Mouse (Mus musculus) G1E (cell line): ENCODE data around the gene Psen1. TPM values are rescaled to one million over a fixed set of nuclear protein-coding genes. Genes with fewer than 3 reads are reported as not detected.
A peak's percentile ranks its signal among the peaks of the same experiment; 100 is the strongest.

Experiments used
- ATAC-seq: 2 replicates; pipeline ENCODE4 v1.8.0; 2016; ENCODE audit warnings: mild to moderate bottlenecking; ENCODE audit not compliant: insufficient number of reproducible peaks, poor library complexity, low FRiP score, severe bottlenecking; ENCODE audit errors: extremely low read depth
- DNase-seq: peaks from one replicate; pipeline ENCODE4 v3.0.0; 2012; ENCODE audit warnings: low spot score
- H3K27me3 ChIP-seq: 2 replicates; pipeline ENCODE4 v1.6.1; 2012; ENCODE audit warnings: mild to moderate bottlenecking, low read length, inconsistent platforms; ENCODE audit not compliant: insufficient read depth
- H3K36me3 ChIP-seq: replicated peaks from 2 replicates; pipeline ENCODE3; 2012; ENCODE audit warnings: mild to moderate bottlenecking, inconsistent platforms
- H3K4me1 ChIP-seq: 2 replicates; pipeline ENCODE4 v1.6.1; 2012; ENCODE audit warnings: low read depth, low read length, inconsistent platforms, mixed read lengths; ENCODE audit not compliant: insufficient read depth
- H3K4me3 ChIP-seq: 2 replicates; pipeline ENCODE4 v1.5.1; 2012; ENCODE audit warnings: low read depth, mild to moderate bottlenecking, inconsistent platforms, low read length, moderate library complexity, mixed read lengths
- H3K9me3 ChIP-seq: replicated peaks from 2 replicates; pipeline ENCODE4 v1.6.1; 2012; ENCODE audit warnings: inconsistent platforms
- CTCF ChIP-seq: IDR thresholded peaks from 2 replicates; pipeline ENCODE4 v1.5.1; 2012; ENCODE audit warnings: low read depth, low read length, inconsistent platforms, mixed read lengths
- GATA1 ChIP-seq: IDR thresholded peaks from 2 replicates; pipeline ENCODE4 v1.6.1; 2012; ENCODE audit warnings: borderline replicate concordance, low read length, inconsistent platforms, mixed read lengths
- GATA2 ChIP-seq: IDR thresholded peaks from 2 replicates; pipeline ENCODE4 v1.6.1; 2012; ENCODE audit warnings: low read depth, low read length, inconsistent platforms, borderline replicate concordance
- POLR2AphosphoS5 ChIP-seq: IDR thresholded peaks from 2 replicates; pipeline ENCODE4 v1.6.1; 2012; ENCODE audit warnings: low read depth, low read length, inconsistent platforms; ENCODE audit not compliant: insufficient replicate concordance
- TAL1 ChIP-seq: conservative IDR thresholded peaks from 2 replicates; pipeline ENCODE4 v1.6.1; 2012; ENCODE audit warnings: low read depth, low read length, inconsistent platforms, mixed read lengths
- polyA plus RNA-seq: library from polyadenylated mRNA; stranded (reverse); fragments of >175 nt; gene quantifications from 2 replicates; pipeline ENCODE4 v1.2.3, GENCODE M21; 2012
- total RNA-seq, 2 experiments: library from RNA; stranded (forward) in 1 of 2; stranded (reverse) in 1 of 2; fragments of 200-1000 nt in 1 of 2; fragments of >200 nt in 1 of 2; fragmentation: Nextera tagmentation in 1 of 2; gene quantifications; 2 replicates each; pipeline ENCODE4 v1.2.3; 2014 to 2017

Psen1 gene
- total RNA-seq (2014; fragmentation: Nextera tagmentation), result 123 and 134 TPM in 2 replicates
- 59.8 and 74.3 TPM in 2 replicates for total RNA-seq (2017)
- 26.3 and 32.5 TPM in 2 replicates for polyA plus RNA-seq

DNA sequence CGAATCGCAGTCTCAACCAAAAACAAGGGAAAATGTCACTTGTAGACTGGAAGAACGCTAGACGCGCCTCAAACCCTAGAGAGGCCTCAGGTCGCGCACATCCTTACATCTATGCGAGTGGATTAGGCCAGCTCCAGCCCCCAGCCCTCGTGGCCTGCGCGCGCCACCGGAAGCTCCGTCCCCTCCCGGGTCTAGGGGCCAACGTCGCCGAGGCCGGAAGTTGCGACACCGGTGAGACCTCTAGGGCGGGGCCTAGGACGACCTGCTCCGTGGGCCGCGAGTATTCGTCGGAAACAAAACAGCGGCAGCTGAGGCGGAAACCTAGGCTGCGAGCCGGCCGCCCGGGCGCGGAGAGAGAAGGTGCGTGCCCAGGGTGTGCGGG, at the start of gene Psen1:
TSS of gene Psen1 (plus strand) at position 219 of the 382 bp plus-strand sequence.
- TF ChIP-seq CTCF (no peak), TAL1 (no peak), GATA2 (no peak), GATA1 (no peak)
- Histone ChIP-seq H3K4me1 (peaks cover 44% of the 10 kb centered on the region), H3K4me3 (peak within 1 kb of the TSS; percentile 81), H3K9me3 (no peaks in the 10 kb centered on the region), H3K27me3 (no peaks in the 10 kb centered on the region), H3K36me3 (peaks cover 44% of the 10 kb centered on the region)
- DNase-seq, result peak; percentile 99
- peak; percentile 90 for ATAC-seq

DNA sequence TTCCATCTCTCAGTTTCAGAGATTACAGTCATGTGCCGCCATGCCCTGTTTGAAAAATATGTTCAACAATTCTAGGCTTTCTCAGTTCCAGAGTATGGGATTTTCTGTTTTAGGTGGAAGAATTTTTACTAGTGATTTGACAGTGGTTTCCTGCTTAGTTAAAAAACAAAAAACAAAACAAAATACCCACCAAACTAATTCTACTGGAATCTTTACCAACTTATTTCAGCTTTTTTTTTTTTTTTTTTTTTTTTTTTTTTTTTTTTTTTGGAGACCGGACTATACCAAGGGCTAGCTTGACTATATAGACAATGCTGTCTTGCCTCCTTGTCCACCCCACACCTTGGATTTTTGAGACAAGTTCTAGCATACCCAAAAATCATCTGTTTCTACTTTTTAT, 46.7 kb upstream of the Psen1 start:
- Histone ChIP-seq H3K27me3 (no peaks in the 10 kb centered on the region), H3K4me1 (peaks cover 17% of the 10 kb centered on the region; the same call in 1 of the 2 replicates), H3K9me3 (no peaks in the 10 kb centered on the region), H3K36me3 (peaks cover 86% of the 10 kb centered on the region), H3K4me3 (no peak overlapping the region)
- ATAC-seq (no peak), DNase-seq (no peak)
- TF ChIP-seq POLR2AphosphoS5, result no peak
- no peak for TF ChIP-seq TAL1
- no peak for TF ChIP-seq GATA2
- no peak for TF ChIP-seq GATA1
- TF ChIP-seq CTCF, result no peak

DNA sequence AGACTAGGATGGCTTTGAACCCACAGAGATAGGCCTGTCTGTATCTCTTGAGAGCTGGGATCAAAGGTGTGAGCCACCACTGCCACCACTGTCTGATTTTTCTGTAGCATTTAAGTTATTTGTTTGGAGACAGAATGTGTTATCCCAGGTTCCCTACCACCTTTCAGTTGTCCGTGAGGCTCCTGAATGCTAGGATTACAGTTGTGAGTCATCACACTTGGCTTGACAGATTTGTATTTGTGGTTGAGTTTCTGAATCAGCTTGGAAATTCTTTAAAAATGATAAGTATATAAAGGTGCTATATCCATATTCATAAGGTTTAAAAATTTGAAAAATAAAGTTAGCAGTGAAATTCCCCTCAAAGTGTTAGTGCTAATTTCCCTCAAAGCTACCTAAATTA, 44.8 kb upstream of the Psen1 start:
- H3K36me3 ChIP-seq, result peaks cover 82% of the 10 kb centered on the region
- no peaks in the 10 kb centered on the region for H3K9me3 ChIP-seq
- no peaks in the 10 kb centered on the region for H3K27me3 ChIP-seq
- no peak for TF ChIP-seq CTCF
- no peak for TF ChIP-seq TAL1
- TF ChIP-seq GATA1, result no peak
- TF ChIP-seq GATA2, result no peak
- TF ChIP-seq POLR2AphosphoS5, result no peak
- H3K4me1 ChIP-seq, result peaks cover 14% of the 10 kb centered on the region; the same call in 1 of the 2 replicates
- no peak for ATAC-seq
- H3K4me3 ChIP-seq, result no peak overlapping the region
- DNase-seq, result no peak

DNA sequence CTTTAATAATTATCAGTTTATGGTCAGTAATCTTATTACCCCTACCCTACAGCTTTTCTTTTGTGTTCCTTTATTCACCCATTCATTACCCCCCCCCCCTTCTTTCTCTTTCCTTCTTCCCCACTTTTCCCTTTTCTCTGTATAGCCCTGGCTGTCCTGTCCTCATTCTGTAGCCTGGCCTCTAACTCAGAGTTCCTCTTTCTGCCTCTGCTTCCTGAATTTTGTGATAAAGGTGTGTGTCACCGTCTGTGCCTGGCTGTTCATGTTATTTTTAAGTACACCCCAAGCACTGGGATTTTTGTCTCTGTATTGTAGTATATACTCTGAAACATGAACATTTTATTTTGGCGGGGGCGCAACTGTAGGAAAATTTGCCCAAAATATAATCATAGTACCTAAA, 37.6 kb upstream of the Psen1 start:
- Histone ChIP-seq H3K36me3 (peaks cover 86% of the 10 kb centered on the region), H3K4me3 (no peak overlapping the region), H3K4me1 (peaks cover 34% of the 10 kb centered on the region), H3K9me3 (no peaks in the 10 kb centered on the region), H3K27me3 (no peaks in the 10 kb centered on the region)
- ATAC-seq, result no peak
- DNase-seq, result no peak
- TF ChIP-seq GATA1 (no peak), TAL1 (no peak), CTCF (no peak), GATA2 (no peak), POLR2AphosphoS5 (no peak)

DNA sequence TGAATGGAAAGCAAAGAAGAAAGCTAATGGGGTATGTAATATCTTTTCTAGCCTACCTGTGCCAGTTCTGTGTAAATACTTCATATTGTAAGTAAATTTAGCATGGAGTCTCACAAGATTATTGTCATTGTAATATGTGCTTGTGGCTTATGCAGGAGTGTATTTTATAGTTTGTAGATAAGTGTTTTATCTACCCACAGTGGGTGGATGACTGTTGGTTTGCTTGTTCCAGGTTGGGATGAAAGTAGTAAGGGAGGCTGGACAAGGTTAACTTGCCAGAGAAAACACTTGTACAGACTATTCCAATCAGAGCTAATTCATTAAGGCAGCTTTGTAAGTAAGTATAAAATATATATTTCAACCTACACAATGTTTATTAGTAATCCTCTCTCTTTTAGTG, 36.5 kb upstream of the Psen1 start:
- H3K4me3 ChIP-seq, result no peak overlapping the region
- peaks cover 87% of the 10 kb centered on the region for H3K36me3 ChIP-seq
- H3K9me3 ChIP-seq, result no peaks in the 10 kb centered on the region
- DNase-seq (no peak), ATAC-seq (no peak)
- no peaks in the 10 kb centered on the region for H3K27me3 ChIP-seq
- H3K4me1 ChIP-seq, result peaks cover 34% of the 10 kb centered on the region
- TF ChIP-seq TAL1 (no peak), GATA2 (no peak), GATA1 (no peak), POLR2AphosphoS5 (no peak), CTCF (no peak)

DNA sequence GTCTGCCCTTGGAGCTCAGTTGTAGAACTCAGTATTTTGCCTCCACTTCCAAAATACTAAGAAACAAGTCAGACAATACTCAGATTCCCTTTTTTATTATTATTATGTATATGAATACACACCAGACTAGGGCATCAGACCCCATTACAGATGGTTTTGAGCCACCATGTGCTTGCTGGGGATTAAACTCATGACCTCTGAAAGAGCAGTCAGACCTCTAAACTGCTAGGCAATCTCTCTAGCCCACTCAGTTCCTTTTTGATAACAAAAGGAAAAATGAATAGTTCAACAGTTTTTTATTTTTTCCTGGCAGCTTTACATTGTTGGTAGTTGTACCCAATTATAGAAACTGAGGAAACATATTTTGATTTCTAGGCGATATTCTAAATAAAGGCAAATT, 2.5 kb upstream of the Psen1 start:
- no peaks in the 10 kb centered on the region for H3K9me3 ChIP-seq
- ATAC-seq (no peak), DNase-seq (no peak)
- no peak for TF ChIP-seq GATA2
- TF ChIP-seq POLR2AphosphoS5, result no peak
- TF ChIP-seq CTCF, result no peak
- H3K4me1 ChIP-seq, result peaks cover 25% of the 10 kb centered on the region
- H3K36me3 ChIP-seq, result peaks cover 47% of the 10 kb centered on the region
- no peaks in the 10 kb centered on the region for H3K27me3 ChIP-seq
- no peak overlapping the region for H3K4me3 ChIP-seq

DNA sequence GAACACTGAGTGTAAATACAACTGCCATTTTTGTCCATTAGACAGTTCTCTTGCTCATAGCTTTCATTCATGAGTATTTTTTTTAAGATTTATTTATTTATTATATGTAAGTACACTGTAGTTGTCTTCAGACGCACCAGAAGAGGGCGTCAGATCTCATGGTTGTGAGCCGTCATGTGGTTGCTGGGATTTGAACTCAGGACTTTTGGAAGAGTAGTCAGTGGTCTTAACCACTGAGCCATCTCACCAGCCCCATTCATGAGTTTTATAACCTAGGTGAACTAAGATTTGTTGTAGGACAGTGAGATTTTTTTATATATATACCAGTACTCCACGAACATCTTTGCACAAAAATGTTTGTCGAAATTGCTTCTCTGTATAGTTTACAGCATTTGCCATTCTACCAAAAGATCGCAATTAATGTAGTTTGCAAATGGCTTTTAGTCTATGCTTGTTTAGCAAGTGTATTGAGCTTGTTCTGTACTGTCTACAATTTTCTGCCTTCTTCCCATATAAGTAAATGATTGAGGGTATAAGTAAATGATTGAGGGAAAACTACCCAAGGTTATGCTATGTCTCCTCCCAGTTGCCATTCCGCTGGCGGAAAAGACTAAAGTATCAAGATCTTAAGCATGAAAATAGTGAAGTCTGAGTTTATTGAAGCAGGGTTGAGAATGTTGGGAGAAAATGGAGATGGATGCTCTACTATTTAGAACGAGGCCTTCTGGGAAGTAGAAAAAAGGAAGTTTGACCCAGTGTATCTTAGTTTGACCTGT, 1.2 kb upstream of the Psen1 start:
- no peak for DNase-seq
- Histone ChIP-seq H3K27me3 (no peaks in the 10 kb centered on the region), H3K9me3 (no peaks in the 10 kb centered on the region), H3K36me3 (peaks cover 43% of the 10 kb centered on the region), H3K4me1 (peaks cover 34% of the 10 kb centered on the region), H3K4me3 (no peak overlapping the region)
- TF ChIP-seq GATA1 (no peak), TAL1 (no peak), GATA2 (no peak), POLR2AphosphoS5 (no peak), CTCF (no peak)
- ATAC-seq, result no peak
